Mouse (Mus musculus) c-Kit-positive CD71-negative TER-119-negative erythroid progenitor cells, embryonic 14.5 days (primary cell): ENCODE results near the gene Rnf43.

Source experiments
- DNase-seq: peaks from one replicate; pipeline ENCODE4 v3.0.0-alpha.2; 2013; ENCODE audit warnings: low read depth

Rnf43 gene

GRCm38 (mm10) chr11:87745632-87746555 is 83.4 kb downstream of the Rnf43 start:
- no peak for DNase-seq

DNA sequence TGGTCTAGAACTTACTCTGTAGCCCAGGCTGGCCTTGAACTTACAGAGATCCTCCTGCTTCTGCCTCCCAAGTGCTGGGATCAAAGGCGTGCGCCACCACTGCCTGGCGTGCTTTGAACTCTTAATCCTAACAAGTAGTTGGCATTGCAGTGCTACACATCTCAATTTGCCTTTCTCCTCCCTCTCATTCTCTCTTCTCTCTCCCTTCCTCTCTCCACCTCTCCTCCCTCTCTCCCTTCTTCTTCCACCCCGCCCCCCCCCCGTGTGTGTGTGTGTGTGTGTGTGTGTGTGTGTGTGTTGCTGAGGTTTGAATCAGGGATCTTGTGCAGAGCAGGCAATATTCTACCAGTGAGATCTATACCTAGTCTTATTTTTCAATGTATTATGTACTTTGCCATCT is 84.8 kb downstream of the Rnf43 start:
- DNase-seq = no peak

DNA sequence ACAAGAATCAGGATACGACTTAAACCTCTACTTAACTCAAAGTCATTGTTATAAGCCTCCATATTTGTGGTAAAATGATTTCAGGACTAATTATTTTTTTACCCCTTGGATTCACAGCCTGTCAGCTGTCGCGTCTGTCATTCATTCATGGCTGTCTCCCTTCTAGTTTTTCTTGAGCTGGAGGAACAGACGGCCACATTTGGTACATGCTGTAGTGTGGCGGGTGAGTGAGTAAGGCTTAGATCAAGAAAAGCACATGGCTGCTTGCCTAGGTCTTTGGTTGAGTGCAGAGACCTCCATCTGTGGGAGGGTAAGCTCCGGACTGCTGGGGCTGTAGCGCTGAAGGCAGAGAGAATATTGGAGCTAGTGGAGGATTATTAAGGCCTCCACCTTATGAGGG is 85.2 kb downstream of the Rnf43 start:
- no peak for DNase-seq

DNA sequence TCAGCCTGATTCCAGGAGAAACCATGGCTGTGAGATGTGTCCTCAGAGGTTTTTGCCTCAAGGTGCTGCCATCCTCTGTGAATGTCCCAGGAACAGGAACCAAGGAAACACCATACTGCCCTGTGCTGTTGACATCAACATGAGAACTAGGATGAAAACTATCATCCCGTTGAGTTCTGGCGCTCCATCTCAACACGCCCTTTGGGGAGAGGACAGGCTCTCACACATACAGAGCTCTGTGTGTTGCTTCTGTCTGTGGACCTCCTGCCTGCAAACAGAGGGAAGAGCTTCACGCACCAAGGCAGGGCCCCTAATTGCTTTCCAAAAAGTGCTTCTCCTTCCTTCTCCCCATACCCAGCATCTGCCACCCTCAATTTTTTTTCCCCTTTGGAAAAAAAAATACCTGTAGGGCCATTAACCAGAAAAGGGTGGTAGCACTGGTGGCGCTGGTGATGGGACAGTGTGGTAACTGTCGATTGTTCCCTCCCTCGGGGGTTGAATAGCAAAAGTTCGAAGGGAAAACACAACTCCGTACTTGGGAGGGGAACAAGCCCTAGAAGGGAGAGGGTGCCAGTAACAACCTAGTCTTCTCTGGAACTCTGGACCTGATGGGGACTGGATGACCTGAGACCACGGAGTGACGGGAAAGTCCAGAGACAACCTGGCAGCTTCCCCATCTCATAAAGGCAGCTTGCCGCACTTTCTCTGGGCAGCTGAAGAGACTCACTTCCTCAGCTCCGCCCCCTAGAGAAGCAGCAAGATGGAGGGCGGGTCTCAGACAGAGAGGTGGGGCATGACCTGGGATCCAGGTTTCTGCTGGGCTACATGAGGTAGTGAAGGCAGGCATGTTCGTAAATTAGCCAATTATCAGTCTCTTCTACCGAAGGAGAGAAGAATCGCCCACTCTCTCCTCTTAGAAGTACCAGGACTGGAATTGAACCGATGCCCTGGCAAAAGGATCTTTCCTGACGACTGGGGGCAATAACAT is 85.9 kb downstream of the Rnf43 start:
- peak; percentile 79 for DNase-seq

- DNase-seq = peak; percentile 97
Observed at GRCm38 (mm10) chr11:87749192-87750042, 86.9 kb downstream of the Rnf43 start.

DNA sequence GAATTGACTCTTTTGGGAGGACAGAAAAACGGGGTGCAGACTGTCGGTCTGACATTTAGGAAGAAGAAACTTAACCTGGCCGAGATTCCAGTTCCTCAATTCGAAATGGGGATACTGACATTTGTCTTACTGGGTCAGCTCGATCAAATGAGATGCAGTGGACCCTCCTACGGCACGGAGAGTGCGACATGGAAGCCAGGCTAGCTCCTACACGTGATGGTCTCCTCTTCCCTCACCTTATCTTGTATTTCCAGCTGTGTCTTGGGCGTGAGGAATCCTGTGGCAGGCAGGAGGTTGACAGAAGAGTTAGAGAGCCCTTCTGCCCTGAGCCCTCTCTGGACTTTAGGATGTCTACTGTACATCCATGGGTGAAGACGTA is 87.5 kb downstream of the Rnf43 start:
- no peak for DNase-seq

DNA sequence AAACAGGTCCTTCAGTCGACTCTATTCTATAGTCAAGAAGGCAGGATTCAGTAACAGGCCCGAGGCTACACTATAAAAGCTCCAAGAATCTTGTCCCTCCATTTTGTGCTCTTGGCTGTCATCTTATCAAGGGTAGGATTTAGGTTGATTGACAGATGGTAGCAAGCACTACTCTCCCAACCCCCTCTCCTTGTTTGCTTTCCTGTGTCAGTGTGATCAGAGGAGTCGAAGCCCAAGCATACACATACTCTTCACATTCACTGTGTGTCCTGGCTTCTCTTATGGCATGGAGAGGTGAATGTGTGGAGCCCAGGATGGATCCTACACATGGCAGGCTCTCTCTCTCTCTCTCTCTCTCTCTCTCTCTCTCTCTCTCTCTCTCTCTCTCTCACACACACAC is 88.0 kb downstream of the Rnf43 start:
- no peak for DNase-seq

DNA sequence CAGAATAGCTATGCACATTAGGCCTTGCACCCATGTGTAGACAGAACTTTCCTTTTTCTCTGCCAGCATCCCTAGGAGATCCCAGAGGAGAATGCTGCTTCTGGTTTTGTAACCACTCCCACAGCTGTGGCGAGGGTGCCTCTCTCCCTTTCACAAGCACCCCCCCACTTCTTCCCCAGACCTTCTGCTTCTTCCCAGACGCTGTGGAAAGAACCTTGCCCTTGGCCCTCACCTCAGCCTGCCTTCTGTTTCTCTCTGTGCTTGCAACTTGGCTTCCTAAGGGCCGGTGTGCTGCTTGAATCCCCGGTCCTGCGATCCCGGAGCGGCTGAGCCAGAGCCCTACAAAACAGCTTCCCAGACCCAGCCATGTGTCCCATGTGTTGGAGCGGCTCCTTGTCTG is 88.5 kb downstream of the Rnf43 start:
- DNase-seq = no peak

GRCm38 (mm10) chr11:87751491-87751966 is 89.0 kb downstream of the Rnf43 start:
- DNase-seq = no peak

DNA sequence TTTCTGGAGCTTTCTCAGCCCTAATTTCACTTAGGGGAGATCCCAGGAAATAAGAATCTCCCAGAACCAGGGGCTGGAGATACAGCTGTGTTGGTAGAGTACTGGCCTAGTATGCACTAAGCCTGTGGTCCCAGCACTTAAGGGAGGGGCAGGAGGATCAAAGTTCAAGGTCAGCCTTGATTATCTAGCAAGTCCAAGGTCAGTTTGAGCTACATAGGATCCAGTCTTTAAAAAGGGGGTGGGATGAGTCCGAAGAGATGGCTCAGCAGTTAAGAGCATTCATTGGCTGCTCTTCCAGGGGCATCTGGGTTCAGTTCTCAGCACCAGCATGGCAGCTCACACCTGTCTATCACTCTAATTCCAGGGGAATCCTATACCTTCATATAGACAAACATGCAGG is 89.8 kb downstream of the Rnf43 start:
- no peak for DNase-seq

DNA sequence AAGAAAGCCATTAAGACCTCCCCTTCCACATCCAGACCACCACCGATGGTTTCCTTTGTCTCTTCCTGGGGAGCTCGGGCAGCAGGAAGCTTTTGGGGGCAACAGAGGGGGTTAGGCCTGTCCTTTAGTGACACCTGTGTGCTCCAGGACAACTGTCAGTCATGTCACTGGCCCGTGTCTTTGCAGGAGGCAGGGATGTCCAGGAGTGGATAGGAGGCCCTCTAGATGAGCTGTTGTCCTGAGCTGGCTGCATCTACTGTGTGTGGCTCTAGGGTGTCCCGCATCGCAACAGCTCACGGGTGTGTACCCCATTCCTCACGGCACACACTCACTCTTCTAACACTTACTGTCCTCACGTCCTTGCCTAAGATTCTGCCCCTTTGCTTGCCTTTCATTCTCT is 90.7 kb downstream of the Rnf43 start:
- DNase-seq = no peak

- no peak for DNase-seq
Observed at GRCm38 (mm10) chr11:87753891-87754501, 91.5 kb downstream of the Rnf43 start.

- no peak for DNase-seq
Observed at GRCm38 (mm10) chr11:87754603-87755002, 92.1 kb downstream of the Rnf43 start.

- peak; percentile 97 for DNase-seq
Observed at GRCm38 (mm10) chr11:87755360-87756017, 93.0 kb downstream of the Rnf43 start.

DNA sequence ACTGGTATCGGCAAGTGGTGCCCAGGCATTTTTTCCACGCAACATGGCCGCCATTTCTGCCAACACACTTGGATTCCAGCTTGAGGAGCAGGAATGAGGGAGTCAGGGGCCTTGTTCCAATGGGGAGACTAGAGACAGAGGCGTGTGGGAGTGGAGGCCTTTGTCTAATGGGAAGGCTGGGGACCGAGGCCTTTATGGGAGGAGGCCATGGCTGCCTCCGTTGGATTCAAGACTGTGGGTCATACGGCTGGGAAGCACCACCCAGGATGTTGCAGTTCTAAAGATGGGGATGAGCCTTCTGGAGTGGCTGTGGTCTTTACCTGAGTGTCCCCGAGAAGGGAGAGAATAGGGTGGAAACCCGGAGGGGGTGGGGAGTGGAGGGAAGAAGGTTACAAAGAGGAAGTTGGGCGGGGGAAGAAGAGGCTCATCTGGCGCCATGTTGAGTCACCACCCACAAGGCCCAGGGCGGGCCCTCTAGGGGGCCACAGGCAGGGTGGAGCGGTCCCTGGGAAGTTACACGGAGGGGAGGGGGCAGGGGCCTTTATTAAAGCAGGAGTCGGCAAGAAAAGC is 93.8 kb downstream of the Rnf43 start:
- no peak for DNase-seq

DNA sequence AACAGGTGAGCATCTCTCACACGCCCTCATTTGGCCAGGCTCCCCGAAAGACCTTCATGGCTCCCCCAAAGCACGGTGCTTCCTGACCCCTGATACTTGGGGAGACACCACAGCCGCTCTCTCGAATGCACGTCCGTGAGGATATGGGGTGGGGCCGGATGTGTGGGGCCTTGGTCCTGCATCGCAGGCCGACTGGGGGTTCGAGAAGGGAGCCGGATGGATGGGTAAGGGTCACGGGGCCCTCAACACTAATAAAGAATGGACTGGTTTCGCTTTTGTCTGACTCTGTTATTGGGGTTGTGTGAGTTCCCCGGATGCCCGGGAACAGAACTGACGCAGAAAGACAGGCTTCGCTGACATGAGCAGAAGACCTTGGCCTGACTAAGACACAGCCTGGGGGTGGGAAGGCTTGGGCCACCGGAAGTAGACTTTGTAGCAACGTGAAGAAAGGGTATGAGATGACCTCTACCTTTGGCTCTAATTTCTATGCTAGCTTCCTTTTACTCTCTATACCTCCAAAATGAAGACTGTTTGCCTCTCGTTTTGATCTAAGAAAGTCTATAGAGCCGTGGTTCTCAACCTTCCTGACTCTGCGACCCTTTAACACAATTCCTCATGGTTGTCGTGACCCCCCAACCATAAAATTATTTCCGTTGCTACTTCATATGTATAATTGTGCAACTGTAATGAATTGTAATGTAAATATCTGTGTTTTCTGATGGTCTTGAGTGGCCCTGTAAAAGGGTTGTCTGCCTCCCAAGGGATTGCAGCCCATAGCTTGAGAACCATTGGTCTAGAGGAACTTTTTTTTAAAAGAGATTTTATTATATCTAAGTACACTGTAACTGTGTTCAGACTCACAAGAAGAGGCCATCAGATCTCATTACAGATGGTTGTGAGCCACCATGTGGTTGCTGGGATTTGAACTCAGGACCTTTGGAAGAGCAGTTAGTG is 94.8 kb downstream of the Rnf43 start:
- no peak for DNase-seq

- no peak for DNase-seq
Observed at GRCm38 (mm10) chr11:87758161-87758911, 95.8 kb downstream of the Rnf43 start.

GRCm38 (mm10) chr11:87758957-87759608 is 96.6 kb downstream of the Rnf43 start:
- DNase-seq = no peak
